Mouse (Mus musculus): ENCODE data around the gene 1700086D15Rik. TPM values are rescaled to one million over a fixed set of nuclear protein-coding genes. Genes with fewer than 3 reads are reported as not detected.

1700086D15Rik gene
- polyA plus RNA-seq, 1 experiment from 2014 or later, result not detected

DNA sequence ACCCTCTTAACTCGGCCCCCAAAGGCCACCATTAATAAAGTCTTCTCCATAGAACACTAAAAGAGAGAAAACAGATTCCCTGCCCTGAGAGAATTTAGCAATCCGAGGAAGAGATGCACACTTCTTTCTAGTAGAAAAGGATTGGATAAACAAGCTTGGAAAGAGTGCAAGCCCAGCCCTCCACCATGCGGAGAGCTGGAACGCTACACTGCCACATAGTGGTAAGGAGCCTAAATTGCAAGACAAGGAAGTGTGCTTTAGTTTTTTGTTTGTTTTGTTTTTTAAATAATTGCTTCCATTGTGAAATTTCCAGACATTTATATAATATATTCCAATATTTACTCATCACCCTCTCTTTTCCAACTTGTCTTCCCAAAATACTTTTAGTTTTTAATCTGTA is 30.6 kb downstream of the 1700086D15Rik start:
- no peak overlapping the region for H3K27ac ChIP-seq
- H3K4me1 ChIP-seq (replicated peaks), result peaks cover 5% of the 10 kb centered on the region; the same call in 1 of the 2 replicates
- WGBS, result 76% methylated on average over 4 of the region's 4 CpGs
- no peaks in the 10 kb centered on the region for H3K27me3 ChIP-seq (replicated peaks)
- H3K4me3 ChIP-seq (replicated peaks), result no peak overlapping the region
- no peaks in the 10 kb centered on the region for H3K9me3 ChIP-seq
- H3K9ac ChIP-seq, result no peak overlapping the region
- no peaks in the 10 kb centered on the region for H3K36me3 ChIP-seq
- H3K4me2 ChIP-seq (replicated peaks), result no peak overlapping the region
- ATAC-seq, result no peak

DNA sequence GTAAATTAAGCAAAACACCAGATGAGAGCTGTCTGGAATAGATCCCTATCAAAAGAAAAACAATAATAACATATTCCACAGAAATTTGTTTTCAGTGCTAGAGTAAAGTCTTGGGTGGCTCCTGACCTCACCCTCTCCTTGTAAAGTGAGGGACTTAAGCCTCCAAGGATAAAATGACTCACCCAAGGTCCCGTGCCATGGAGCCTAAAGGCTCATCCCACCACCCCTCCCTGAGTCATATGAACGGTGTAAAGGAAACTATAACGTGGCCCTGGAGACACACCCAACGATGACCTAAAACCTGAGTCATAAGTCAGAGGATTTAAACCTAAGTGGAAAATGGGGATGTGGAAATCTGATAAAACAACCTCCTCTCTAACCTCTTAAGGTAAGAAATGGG is 31.0 kb downstream of the 1700086D15Rik start:
- 64% methylated on average over 4 of the region's 4 CpGs for WGBS
- H3K9ac ChIP-seq, result no peak overlapping the region
- no peak for ATAC-seq
- no peak overlapping the region for H3K27ac ChIP-seq
- no peaks in the 10 kb centered on the region for H3K36me3 ChIP-seq
- H3K27me3 ChIP-seq (replicated peaks), result no peaks in the 10 kb centered on the region
- no peaks in the 10 kb centered on the region for H3K9me3 ChIP-seq
- no peak overlapping the region for H3K4me3 ChIP-seq (replicated peaks)
- peaks cover 5% of the 10 kb centered on the region; the same call in 1 of the 2 replicates for H3K4me1 ChIP-seq (replicated peaks)
- no peak overlapping the region for H3K4me2 ChIP-seq (replicated peaks)

DNA sequence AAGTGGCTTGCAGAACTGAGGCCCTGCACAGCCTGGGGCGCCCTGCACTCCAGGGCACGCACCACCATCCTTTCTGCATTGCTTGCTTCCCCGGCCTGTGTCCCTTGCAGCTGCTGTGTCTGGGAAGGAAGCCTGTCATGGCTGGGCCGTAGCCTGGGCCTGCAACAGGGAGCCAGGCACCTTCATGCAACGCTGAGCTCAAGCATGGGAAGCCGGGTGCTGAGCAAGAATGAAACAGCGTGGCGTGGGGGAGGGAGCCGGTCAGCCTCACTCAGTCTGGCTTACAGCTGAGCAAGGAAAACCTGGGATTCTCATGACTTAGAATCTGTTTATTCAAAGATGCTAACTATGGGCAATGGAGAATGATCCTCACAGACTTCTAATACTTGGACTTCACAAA is 33.1 kb downstream of the 1700086D15Rik start:
- no peak for ATAC-seq
- peaks cover 5% of the 10 kb centered on the region; the same call in 1 of the 2 replicates for H3K4me1 ChIP-seq (replicated peaks)
- H3K9me3 ChIP-seq, result no peaks in the 10 kb centered on the region
- no peak overlapping the region for H3K9ac ChIP-seq
- 58% methylated on average over 9 of the region's 9 CpGs for WGBS
- H3K36me3 ChIP-seq, result no peaks in the 10 kb centered on the region
- no peak overlapping the region for H3K27ac ChIP-seq
- H3K27me3 ChIP-seq (replicated peaks), result no peaks in the 10 kb centered on the region
- no peak overlapping the region for H3K4me2 ChIP-seq (replicated peaks)
- no peak overlapping the region for H3K4me3 ChIP-seq (replicated peaks)

DNA sequence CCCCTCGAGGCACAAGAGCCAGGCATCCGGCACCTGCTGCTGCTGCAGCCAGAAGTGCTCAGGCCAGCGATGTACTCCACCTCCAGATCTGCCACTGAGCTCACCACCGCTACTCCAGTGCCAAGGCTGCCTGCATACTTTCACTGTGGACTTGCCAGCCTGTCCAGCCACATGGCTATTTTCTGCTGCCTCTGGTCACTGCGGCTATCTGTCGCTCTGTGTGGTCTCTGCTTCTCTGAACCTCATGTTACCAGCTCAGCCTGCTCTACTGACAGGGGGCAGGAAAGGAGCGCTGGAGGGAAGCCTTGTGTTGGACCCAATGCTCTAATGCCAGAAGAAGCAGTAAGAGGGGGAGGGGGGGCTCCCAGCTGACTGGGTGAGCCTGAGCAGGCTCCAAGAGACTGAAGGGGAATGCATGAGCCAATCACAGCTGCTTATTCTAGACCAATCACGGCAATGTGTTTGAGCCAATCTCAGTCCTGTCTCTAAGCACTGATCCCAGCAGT is 34.7 kb downstream of the 1700086D15Rik start:
- no peak overlapping the region for H3K4me2 ChIP-seq (replicated peaks)
- H3K4me1 ChIP-seq (replicated peaks), result peaks cover 5% of the 10 kb centered on the region; the same call in 1 of the 2 replicates
- peak; percentile 56; the same call in 1 of the 2 replicates for ATAC-seq
- H3K27me3 ChIP-seq (replicated peaks), result no peaks in the 10 kb centered on the region
- WGBS, result 57% methylated on average over 8 of the region's 8 CpGs
- H3K9me3 ChIP-seq, result no peaks in the 10 kb centered on the region
- no peaks in the 10 kb centered on the region for H3K36me3 ChIP-seq
- no peak overlapping the region for H3K27ac ChIP-seq
- H3K4me3 ChIP-seq (replicated peaks), result no peak overlapping the region
- no peak overlapping the region for H3K9ac ChIP-seq

DNA sequence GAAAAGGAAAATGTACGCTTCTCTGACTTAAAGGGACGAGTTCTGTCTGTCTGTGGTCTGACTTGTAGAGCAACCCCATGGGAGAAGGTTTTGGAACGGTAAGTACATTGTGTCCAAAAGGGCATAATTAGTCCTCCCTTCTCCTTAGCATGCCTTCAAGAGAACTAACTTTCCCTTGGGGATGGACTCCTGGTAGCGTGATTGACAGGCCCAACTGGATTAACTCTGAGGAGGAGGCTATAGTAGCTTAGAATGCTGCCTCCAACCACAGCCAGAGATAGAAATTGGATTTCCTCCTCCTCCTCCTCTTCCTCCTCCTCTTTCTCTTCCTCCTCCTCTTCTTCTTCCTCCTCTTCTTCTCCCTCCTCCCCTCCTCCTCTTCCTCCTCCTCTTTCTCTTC is 39.4 kb downstream of the 1700086D15Rik start:
- WGBS, result 97% methylated on average over 4 of the region's 4 CpGs
- no peak overlapping the region for H3K4me2 ChIP-seq (replicated peaks)
- H3K4me3 ChIP-seq (replicated peaks), result no peak overlapping the region
- no peaks in the 10 kb centered on the region for H3K9me3 ChIP-seq
- H3K4me1 ChIP-seq (replicated peaks), result no peaks in the 10 kb centered on the region
- no peak overlapping the region for H3K9ac ChIP-seq
- H3K27me3 ChIP-seq (replicated peaks), result no peaks in the 10 kb centered on the region
- H3K27ac ChIP-seq, result no peak overlapping the region
- no peak for ATAC-seq
- no peaks in the 10 kb centered on the region for H3K36me3 ChIP-seq

DNA sequence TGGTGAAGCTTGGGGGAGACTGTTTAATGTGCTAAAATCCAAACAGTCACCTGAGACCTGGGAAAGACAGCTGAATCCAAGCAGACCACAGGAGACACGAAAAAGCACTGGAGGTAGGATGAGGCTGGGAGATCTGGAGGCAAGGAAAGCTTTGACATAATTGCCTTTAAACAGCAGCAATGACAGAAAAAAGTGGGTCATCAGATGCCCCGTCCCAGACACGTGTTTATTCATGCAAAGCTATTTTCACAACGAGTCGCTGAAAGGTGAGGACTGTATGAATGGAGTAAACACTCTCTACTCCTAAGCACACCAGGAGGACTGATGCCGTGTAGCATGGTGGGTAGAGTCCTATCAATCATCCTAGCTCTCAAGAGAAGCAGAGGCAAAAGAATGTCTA is 43.9 kb downstream of the 1700086D15Rik start:
- H3K4me2 ChIP-seq (replicated peaks), result no peak overlapping the region
- no peaks in the 10 kb centered on the region for H3K9me3 ChIP-seq
- H3K9ac ChIP-seq, result no peak overlapping the region
- ATAC-seq, result no peak
- H3K4me1 ChIP-seq (replicated peaks), result no peaks in the 10 kb centered on the region
- no peaks in the 10 kb centered on the region for H3K36me3 ChIP-seq
- no peak overlapping the region for H3K4me3 ChIP-seq (replicated peaks)
- H3K27me3 ChIP-seq (replicated peaks), result no peaks in the 10 kb centered on the region
- H3K27ac ChIP-seq, result no peak overlapping the region
- WGBS, result 77% methylated on average over 6 of the region's 6 CpGs

DNA sequence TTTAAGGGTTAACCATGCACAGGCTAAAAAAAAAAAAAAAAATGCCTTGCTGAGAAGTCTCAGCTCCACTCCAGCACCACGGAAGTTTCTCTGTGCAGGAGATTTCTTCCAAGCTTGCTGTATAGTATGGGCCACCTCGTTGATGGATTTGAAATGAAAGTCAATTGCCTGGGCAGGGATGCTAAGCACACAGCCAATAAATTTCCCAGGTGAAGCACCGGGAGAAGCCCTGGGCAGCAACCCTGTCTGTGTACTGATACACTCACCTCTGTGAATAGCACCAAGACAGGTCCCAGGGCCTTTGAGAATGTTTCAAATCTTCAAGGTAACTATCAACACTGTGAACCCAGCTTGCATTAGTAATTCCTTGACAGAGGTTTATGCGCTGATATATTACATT is 47.6 kb downstream of the 1700086D15Rik start:
- no peaks in the 10 kb centered on the region for H3K9me3 ChIP-seq
- H3K4me2 ChIP-seq (replicated peaks), result no peak overlapping the region
- ATAC-seq, result no peak
- no peak overlapping the region for H3K27ac ChIP-seq
- no peaks in the 10 kb centered on the region for H3K27me3 ChIP-seq (replicated peaks)
- 20% methylated on average over 4 of the region's 4 CpGs for WGBS
- no peak overlapping the region for H3K4me3 ChIP-seq (replicated peaks)
- H3K4me1 ChIP-seq (replicated peaks), result no peaks in the 10 kb centered on the region
- no peaks in the 10 kb centered on the region for H3K36me3 ChIP-seq
- H3K9ac ChIP-seq, result no peak overlapping the region

DNA sequence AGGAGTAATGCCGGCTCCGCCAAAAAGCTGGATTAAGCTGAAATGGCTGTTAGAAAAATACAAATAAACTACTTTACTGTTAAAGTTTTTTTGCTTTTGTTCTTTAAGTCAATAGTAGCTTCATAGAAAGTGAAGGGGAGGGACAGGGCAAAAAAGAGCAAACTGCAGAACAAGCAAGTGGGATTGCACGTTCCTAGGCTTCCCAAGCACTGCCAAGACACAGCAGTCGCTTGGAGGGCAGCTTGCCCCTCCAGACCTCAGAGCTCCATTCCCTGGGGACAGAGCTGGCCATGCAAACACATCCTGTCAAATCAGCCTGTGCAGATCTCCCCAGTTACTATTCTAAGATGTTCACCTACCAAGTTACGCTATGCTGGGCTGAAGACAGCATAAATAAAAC is 48.0 kb downstream of the 1700086D15Rik start:
- no peak for ATAC-seq
- H3K27ac ChIP-seq, result no peak overlapping the region
- 50% methylated on average over 5 of the region's 5 CpGs for WGBS
- H3K4me3 ChIP-seq (replicated peaks), result no peak overlapping the region
- H3K9ac ChIP-seq, result no peak overlapping the region
- no peaks in the 10 kb centered on the region for H3K4me1 ChIP-seq (replicated peaks)
- no peaks in the 10 kb centered on the region for H3K36me3 ChIP-seq
- no peak overlapping the region for H3K4me2 ChIP-seq (replicated peaks)
- H3K9me3 ChIP-seq, result no peaks in the 10 kb centered on the region
- no peaks in the 10 kb centered on the region for H3K27me3 ChIP-seq (replicated peaks)

DNA sequence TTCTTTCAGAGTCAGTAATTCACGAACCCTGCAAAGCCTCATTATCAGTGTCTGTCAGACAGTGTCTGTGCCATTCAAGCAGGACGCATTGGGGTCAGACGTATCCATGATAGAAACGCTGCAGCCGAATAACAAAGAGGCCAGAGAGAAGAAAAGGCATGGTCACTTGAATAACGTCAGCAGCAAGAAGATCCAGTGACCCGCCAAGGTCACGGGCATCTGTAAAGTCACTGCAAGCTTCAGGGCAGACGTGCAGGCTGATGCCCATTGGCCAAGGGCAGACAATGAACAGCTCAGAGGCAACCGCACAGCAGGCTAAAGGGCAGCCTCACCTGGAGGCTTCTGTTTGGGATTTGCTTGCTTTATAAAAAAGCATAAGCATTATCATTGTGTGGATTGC is 49.6 kb downstream of the 1700086D15Rik start:
- 80% methylated on average over 10 of the region's 10 CpGs for WGBS
- no peaks in the 10 kb centered on the region for H3K9me3 ChIP-seq
- H3K4me3 ChIP-seq (replicated peaks), result no peak overlapping the region
- no peak overlapping the region for H3K4me2 ChIP-seq (replicated peaks)
- no peaks in the 10 kb centered on the region for H3K27me3 ChIP-seq (replicated peaks)
- no peak for ATAC-seq
- no peaks in the 10 kb centered on the region for H3K4me1 ChIP-seq (replicated peaks)
- no peak overlapping the region for H3K9ac ChIP-seq
- no peak overlapping the region for H3K27ac ChIP-seq
- H3K36me3 ChIP-seq, result no peaks in the 10 kb centered on the region

DNA sequence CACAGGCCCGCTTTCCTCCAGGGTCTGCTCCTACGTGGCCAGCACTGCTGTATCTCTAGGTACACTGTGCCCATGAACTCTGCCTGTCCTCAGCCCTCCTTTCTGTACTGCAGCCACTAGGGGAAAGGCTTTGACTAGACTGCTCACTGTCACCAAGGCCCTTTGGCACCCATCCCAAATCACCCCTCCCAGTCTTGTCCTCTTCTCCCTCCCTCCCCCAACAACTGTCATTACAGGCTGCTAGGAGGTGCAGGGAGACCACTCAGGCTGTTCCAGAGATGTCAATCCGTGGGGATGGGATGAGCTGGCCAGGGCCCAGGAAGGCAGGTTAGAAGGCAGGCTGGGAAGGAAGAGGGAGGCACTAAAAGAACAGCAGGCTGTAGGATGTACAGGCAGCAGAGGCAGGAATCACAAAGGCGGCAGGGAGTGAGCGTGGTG is 51.9 kb downstream of the 1700086D15Rik start:
- Histone ChIP-seq H3K27me3 (replicated peaks) (no peaks in the 10 kb centered on the region), H3K9ac (no peak overlapping the region), H3K4me1 (replicated peaks) (no peaks in the 10 kb centered on the region), H3K4me3 (replicated peaks) (no peak overlapping the region), H3K9me3 (no peaks in the 10 kb centered on the region), H3K4me2 (replicated peaks) (no peak overlapping the region), H3K27ac (no peak overlapping the region), H3K36me3 (no peaks in the 10 kb centered on the region)
- ATAC-seq, result no peak
- WGBS, result 59% methylated on average over 5 of the region's 5 CpGs

DNA sequence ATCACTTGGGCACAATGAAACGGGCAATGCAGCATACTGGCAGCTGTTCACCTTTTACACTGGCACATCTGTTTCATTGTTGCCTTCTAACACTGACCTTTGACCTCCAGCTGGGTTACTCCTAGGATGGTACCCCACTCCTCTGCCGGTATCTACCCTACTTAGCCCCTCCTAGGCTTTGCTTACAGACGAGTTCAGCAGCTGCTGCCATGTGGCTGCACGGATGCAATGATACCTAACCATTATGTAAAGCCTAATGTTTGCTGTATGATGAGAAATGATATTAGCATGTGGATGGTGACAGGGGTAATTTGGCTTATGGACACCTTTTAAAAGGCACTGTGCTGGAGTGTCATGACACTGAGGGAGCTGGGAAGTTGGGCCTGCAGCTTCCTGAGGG is 52.5 kb downstream of the 1700086D15Rik start:
- ATAC-seq, result no peak
- Histone ChIP-seq H3K4me2 (replicated peaks) (no peak overlapping the region), H3K4me1 (replicated peaks) (no peaks in the 10 kb centered on the region), H3K9ac (no peak overlapping the region), H3K36me3 (no peaks in the 10 kb centered on the region), H3K4me3 (replicated peaks) (no peak overlapping the region), H3K27me3 (replicated peaks) (no peaks in the 10 kb centered on the region), H3K27ac (no peak overlapping the region), H3K9me3 (no peaks in the 10 kb centered on the region)
- WGBS, result 75% methylated on average over 4 of the region's 4 CpGs

DNA sequence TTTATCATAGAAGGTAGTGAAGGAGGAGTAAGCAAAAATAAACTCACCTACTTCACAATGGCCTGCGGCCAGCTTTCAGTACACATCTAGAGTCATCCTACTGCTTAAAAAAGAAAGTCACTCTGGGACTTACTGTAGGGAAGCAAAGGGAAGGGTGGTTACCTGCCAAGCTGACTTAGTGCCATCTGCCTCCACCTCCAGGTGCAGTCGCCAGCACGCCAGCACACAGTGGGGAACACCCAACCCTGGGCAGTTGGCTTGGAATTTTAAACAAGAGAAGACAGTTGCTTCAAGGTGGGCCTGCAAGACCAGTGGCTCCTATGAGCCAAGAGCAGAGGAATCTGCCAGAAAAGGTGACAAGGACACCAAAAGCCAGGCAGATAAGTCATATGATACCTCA is 55.6 kb downstream of the 1700086D15Rik start:
- WGBS, result 90% methylated on average over 3 of the region's 3 CpGs
- Histone ChIP-seq H3K27me3 (replicated peaks) (no peaks in the 10 kb centered on the region), H3K4me2 (replicated peaks) (no peak overlapping the region), H3K4me3 (replicated peaks) (no peak overlapping the region), H3K9ac (no peak overlapping the region), H3K4me1 (replicated peaks) (no peaks in the 10 kb centered on the region), H3K9me3 (no peaks in the 10 kb centered on the region), H3K36me3 (no peaks in the 10 kb centered on the region), H3K27ac (no peak overlapping the region)
- ATAC-seq, result no peak
